Mouse (Mus musculus): ENCODE results near the gene Gm42372. TPM values are rescaled to one million over a fixed set of nuclear protein-coding genes. Genes with fewer than 3 reads are reported as not detected.

Gm42372 gene
- total and polyA plus RNA-seq, 3 experiments, result 0.42 TPM; not detected in 2

- H3K79me2 ChIP-seq (ENCODE audit: control insufficient read depth, insufficient read depth, low read length, poor library complexity), result no peaks in the 10 kb centered on the region
- DNase-seq (ENCODE audit: low read depth, low spot score), result peak; percentile 28
- no peaks in the 10 kb centered on the region for H3K27me3 ChIP-seq (ENCODE audit: control insufficient read depth in 1 of 2, insufficient read depth in 2 of 2, low read length in 2 of 2)
- no peaks in the 10 kb centered on the region for H3K4me1 ChIP-seq (ENCODE audit: control insufficient read depth in 1 of 2, insufficient read depth in 2 of 2, low read length in 2 of 2)
- no peak overlapping the region for H3K4me3 ChIP-seq (ENCODE audit: control insufficient read depth in 1 of 2, insufficient read depth in 1 of 2, low read depth in 2 of 2, low read length in 2 of 2)
- no peaks in the 10 kb centered on the region for H3K9me3 ChIP-seq (replicated peaks; ENCODE audit: insufficient read depth, low read length)
- H3K27ac ChIP-seq (ENCODE audit: control insufficient read depth, low read depth, low read length), result no peak overlapping the region
- TF ChIP-seq USF1 (IDR thresholded peaks at IDR 0.05; ENCODE audit: low read depth, low read length) (no peak), E2F4 (IDR thresholded peaks at IDR 0.05; ENCODE audit: borderline replicate concordance, low read depth, low read length) (no peak), MYC (IDR thresholded peaks at IDR 0.05; ENCODE audit: low read depth, low read length) (no peak), POLR2AphosphoS2 (IDR thresholded peaks at IDR 0.05; ENCODE audit: low read length) (no peak), MAFK (IDR thresholded peaks at IDR 0.05; ENCODE audit: borderline replicate concordance, low read depth, low read length) (no peak), SMC3 (IDR thresholded peaks at IDR 0.05; ENCODE audit: low read depth, low read length) (no peak), UBTF (IDR thresholded peaks at IDR 0.05; ENCODE audit: borderline replicate concordance, insufficient read depth, low read depth, low read length) (no peak), SIN3A (IDR thresholded peaks at IDR 0.05; ENCODE audit: low read length) (no peak), ZMIZ1 (IDR thresholded peaks at IDR 0.05; ENCODE audit: low read depth, low read length) (no peak), MYB (IDR thresholded peaks at IDR 0.05; ENCODE audit: low read depth, low read length) (no peak), NRF1 (IDR thresholded peaks at IDR 0.05; ENCODE audit: insufficient read depth, low read depth, low read length, poor library complexity, severe bottlenecking) (no peak), NELFE (IDR thresholded peaks at IDR 0.05; ENCODE audit: low read depth, low read length) (no peak), TCF12 (IDR thresholded peaks at IDR 0.05; ENCODE audit: low read depth, low read length) (no peak), GABPA (IDR thresholded peaks at IDR 0.05; ENCODE audit: low read depth, low read length) (no peak), ZC3H11A (IDR thresholded peaks at IDR 0.05; ENCODE audit: low read depth, low read length) (no peak)
- H3K36me3 ChIP-seq (ENCODE audit: control insufficient read depth in 1 of 2, insufficient read depth in 2 of 2, low read length in 2 of 2), result no peaks in the 10 kb centered on the region
- H3K9ac ChIP-seq (ENCODE audit: control insufficient read depth, low read depth, low read length, poor library complexity, severe bottlenecking), result no peak overlapping the region
Observed at GRCm38 (mm10) chr7:16971160-16971559, 11.7 kb upstream of the Gm42372 start.

DNA sequence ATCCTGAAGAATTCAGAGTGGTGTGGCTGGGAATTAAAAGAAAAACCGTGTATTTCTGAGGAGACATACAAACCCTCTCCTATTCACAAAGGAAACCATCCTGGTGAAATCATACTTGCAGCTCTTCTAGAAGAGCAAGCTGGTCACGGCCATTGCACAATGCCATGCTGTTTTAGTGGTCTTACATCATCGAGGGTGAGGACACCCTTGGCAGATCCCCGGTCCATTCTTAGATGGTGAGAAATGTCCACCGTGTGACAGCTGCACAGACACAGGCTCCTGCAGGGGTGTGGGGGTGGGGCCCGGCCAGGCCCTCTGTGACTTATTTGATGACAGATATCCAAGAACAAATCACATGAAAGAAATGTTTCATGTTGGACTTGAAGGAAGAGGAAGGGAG lies 8.9 kb upstream of the Gm42372 start:
- Histone ChIP-seq H3K27ac (ENCODE audit: control insufficient read depth, low read depth, low read length) (no peak overlapping the region), H3K27me3 (ENCODE audit: control insufficient read depth in 1 of 2, insufficient read depth in 2 of 2, low read length in 2 of 2) (no peaks in the 10 kb centered on the region), H3K9me3 (replicated peaks; ENCODE audit: insufficient read depth, low read length) (no peaks in the 10 kb centered on the region), H3K4me1 (ENCODE audit: control insufficient read depth in 1 of 2, insufficient read depth in 2 of 2, low read length in 2 of 2) (no peaks in the 10 kb centered on the region), H3K9ac (ENCODE audit: control insufficient read depth, low read depth, low read length, poor library complexity, severe bottlenecking) (no peak overlapping the region), H3K36me3 (ENCODE audit: control insufficient read depth in 1 of 2, insufficient read depth in 2 of 2, low read length in 2 of 2) (no peaks in the 10 kb centered on the region), H3K4me3 (ENCODE audit: control insufficient read depth in 1 of 2, insufficient read depth in 1 of 2, low read depth in 2 of 2, low read length in 2 of 2) (no peak overlapping the region), H3K79me2 (ENCODE audit: control insufficient read depth, insufficient read depth, low read length, poor library complexity) (no peaks in the 10 kb centered on the region)
- no peak for DNase-seq (ENCODE audit: low read depth, low spot score)
- TF ChIP-seq ZKSCAN1 (IDR thresholded peaks at IDR 0.05; ENCODE audit: low read depth, low read length) (no peak), ELF1 (IDR thresholded peaks at IDR 0.05; ENCODE audit: low read depth, low read length) (no peak), CHD1 (IDR thresholded peaks at IDR 0.05; ENCODE audit: low read depth, low read length) (no peak), USF2 (IDR thresholded peaks at IDR 0.05; ENCODE audit: borderline replicate concordance in 1 of 2, insufficient read depth in 1 of 2, low read depth in 1 of 2, low read length in 2 of 2) (no peak), CTCF (IDR thresholded peaks at IDR 0.05 in 2 of 3, conservative IDR thresholded peaks at IDR 0.05 in 1 of 3; ENCODE audit: control insufficient read depth in 1 of 3, insufficient read depth in 1 of 3, low read depth in 2 of 3, low read length in 3 of 3, poor library complexity in 1 of 3, severe bottlenecking in 1 of 3) (no peak), GABPA (IDR thresholded peaks at IDR 0.05; ENCODE audit: low read depth, low read length) (no peak), SMC3 (IDR thresholded peaks at IDR 0.05; ENCODE audit: low read depth, low read length) (no peak), UBTF (IDR thresholded peaks at IDR 0.05; ENCODE audit: borderline replicate concordance, insufficient read depth, low read depth, low read length) (no peak), GATA1 (IDR thresholded peaks at IDR 0.05; ENCODE audit: low read depth, low read length) (no peak), TBP (IDR thresholded peaks at IDR 0.05; ENCODE audit: low read depth, low read length) (no peak), MAZ (IDR thresholded peaks at IDR 0.05; ENCODE audit: low read depth, low read length) (no peak), MAX (IDR thresholded peaks at IDR 0.05; ENCODE audit: low read length) (no peak), ETS1 (IDR thresholded peaks at IDR 0.05; ENCODE audit: low read depth, low read length) (no peak), POLR2AphosphoS2 (IDR thresholded peaks at IDR 0.05; ENCODE audit: low read length) (no peak), MEF2A (IDR thresholded peaks at IDR 0.05; ENCODE audit: extremely low read depth, insufficient replicate concordance, low read depth, low read length, poor library complexity, severe bottlenecking) (no peak)

Measured in MEL (cell line).